14 mouse cellular contexts compared by ENCODE assay signal in the genomic region with DNA sequence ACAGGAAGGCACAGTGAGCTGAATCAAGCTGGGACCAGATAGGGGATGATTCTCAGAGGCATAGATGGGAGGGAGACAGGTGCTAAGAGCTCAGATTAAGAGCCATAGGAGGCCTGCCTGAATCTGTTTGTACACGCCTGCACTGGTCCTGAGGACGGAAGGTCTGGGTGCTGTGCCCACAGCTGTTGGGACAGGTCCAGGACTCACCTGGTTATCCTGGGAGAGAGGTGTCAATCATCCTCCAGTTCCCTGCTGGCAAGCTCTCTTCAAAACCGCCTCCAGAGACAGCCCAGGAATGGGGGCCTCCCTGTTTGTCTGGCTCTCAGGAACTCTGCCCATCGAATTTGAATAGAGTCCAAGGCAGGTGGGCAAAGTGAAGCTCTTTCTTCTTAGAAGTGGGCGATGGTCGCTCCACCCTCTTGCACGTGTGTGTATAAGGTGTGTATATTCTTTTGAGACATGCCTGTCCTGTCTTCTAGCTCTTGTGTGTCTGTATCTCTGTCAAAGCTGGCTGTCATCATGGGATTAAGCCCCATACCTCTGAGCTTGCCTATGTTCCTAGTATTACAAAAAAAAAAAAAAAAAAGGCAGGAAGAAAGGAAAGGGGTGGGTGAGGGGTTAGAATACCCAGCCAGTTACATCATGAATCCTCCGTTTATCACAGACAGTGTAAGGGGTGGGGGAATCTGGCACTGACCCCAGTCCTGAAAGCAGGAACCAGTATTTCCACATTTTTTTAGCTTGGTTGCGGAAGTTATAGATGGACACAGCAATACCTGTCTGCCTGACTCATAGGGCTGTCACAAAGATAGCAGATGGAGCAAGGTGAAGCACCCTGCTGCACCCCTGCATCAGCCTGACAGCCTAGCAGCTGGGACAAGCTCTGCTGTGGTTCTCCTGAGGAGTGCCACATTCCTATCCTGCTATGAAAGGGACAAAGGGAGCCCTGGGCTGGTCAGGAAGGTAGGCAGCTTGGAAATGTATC. TPM values are rescaled to one million over a fixed set of nuclear protein-coding genes. Genes with fewer than 3 reads are reported as not detected.
DNase-seq lines count a peak whose midpoint lies in the region; ATAC-seq and TF ChIP-seq lines count a peak whose summit lies in the region.
"Had no signal": no experiment of that assay in that cellular context is flagged by ENCODE, and none has a peak within 500 bp of the region (broad histone marks: within the 10 kb centered on the region; RNA-seq: fewer than 3 reads in every experiment).

No protein-coding gene starts in this region.

- H3K4me1 ChIP-seq in hindbrain, postnatal 0 days (ENCODE audit: insufficient read depth, low read length) = peaks cover 3% of the 10 kb centered on the region; the same call in 1 of the 2 replicates
- H3K4me1 ChIP-seq in hindbrain, embryonic 12.5 days = no peaks in the 10 kb centered on the region
- H3K4me1 ChIP-seq in embryonic facial prominence, embryonic 10.5 days = peaks cover 45% of the 10 kb centered on the region
- 0 out of 2 replicates have a peak, but pooled peaks cover 6% of the 10 kb centered on the region for H3K4me1 ChIP-seq in stomach, embryonic 14.5 days (ENCODE audit: control insufficient read depth, insufficient read depth, low read length)

- 47% methylated on average over 9 of the region's 9 CpGs for WGBS in hindbrain, postnatal 0 days
- whole genome bisulfite sequencing in hindbrain, embryonic 12.5 days = 57% methylated on average over 9 of the region's 9 CpGs
- 56% methylated on average over 9 of the region's 9 CpGs for WGBS in embryonic facial prominence, embryonic 10.5 days
- WGBS in stomach, embryonic 14.5 days = 46% methylated on average over 9 of the region's 9 CpGs

- H3K36me3 ChIP-seq in hindbrain, postnatal 0 days (ENCODE audit: insufficient read depth, low read length) = no peaks in the 10 kb centered on the region
- no peaks in the 10 kb centered on the region for H3K36me3 ChIP-seq in hindbrain, embryonic 12.5 days
- no peaks in the 10 kb centered on the region for H3K36me3 ChIP-seq in embryonic facial prominence, embryonic 10.5 days (replicated peaks)
- no peaks in the 10 kb centered on the region for H3K36me3 ChIP-seq in stomach, embryonic 14.5 days (ENCODE audit: control insufficient read depth, insufficient read depth, low read length)
- H3K36me3 ChIP-seq: forebrain, embryonic 12.5 days had no signal

- no peaks in the 10 kb centered on the region for H3K27me3 ChIP-seq in hindbrain, postnatal 0 days (ENCODE audit: insufficient read depth, low read length)
- H3K27me3 ChIP-seq in hindbrain, embryonic 12.5 days = no peaks in the 10 kb centered on the region
- no peaks in the 10 kb centered on the region for H3K27me3 ChIP-seq in embryonic facial prominence, embryonic 10.5 days (replicated peaks; ENCODE audit: low read depth, poor library complexity, severe bottlenecking)
- H3K27me3 ChIP-seq in stomach, embryonic 14.5 days (ENCODE audit: control insufficient read depth, insufficient read depth, low read length) = no peaks in the 10 kb centered on the region
- H3K27me3 ChIP-seq: forebrain, embryonic 12.5 days had no signal

- DNase-seq in hindbrain, postnatal 0 days (ENCODE audit: low spot score) = no peak
- peak; percentile 35 for DNase-seq in embryonic facial prominence, embryonic 10.5 days (ENCODE audit: low spot score)
- peak; percentile 6 to 8 for DNase-seq in kidney, postnatal 36 days
- no peak for DNase-seq in frontal cortex, postnatal 25 days (ENCODE audit: low spot score in 2 of 2)
- no peak for DNase-seq in gastrocnemius, postnatal 14 days
- DNase-seq in ovary, postnatal 14 days (ENCODE audit: low spot score) = no peak
- DNase-seq: adrenal gland, adult 8-10 months; cerebellum, adult 2 months; right cerebral cortex, postnatal 25 days; thymus, adult 2 months had no signal

- ATAC-seq in hindbrain, postnatal 0 days = peak; percentile 45; the same call in 1 of the 2 replicates
- no peak for ATAC-seq in hindbrain, embryonic 12.5 days (ENCODE audit: low FRiP score)
- ATAC-seq in stomach, embryonic 14.5 days (ENCODE audit: insufficient number of reproducible peaks, insufficient read depth, low FRiP score, low read depth) = peak; percentile 77

- intact Hi-C loops in gastrocnemius, postnatal 14 days (cut with DNase I; ENCODE audit: low total_unique reads) = no loop called here

- TF ChIP-seq CTCF in hindbrain, postnatal 0 days (IDR thresholded peaks at IDR 0.05; ENCODE audit: low read depth) = no peak

- no peak overlapping the region for H3K4me2 ChIP-seq in hindbrain, postnatal 0 days (ENCODE audit: low read depth, low read length)
- no peak overlapping the region for H3K4me2 ChIP-seq in hindbrain, embryonic 12.5 days (replicated peaks)
- no peak overlapping the region for H3K4me2 ChIP-seq in stomach, embryonic 14.5 days (replicated peaks; ENCODE audit: low read depth, low read length)
- H3K4me2 ChIP-seq: forebrain, embryonic 12.5 days had no signal

- H3K4me3 ChIP-seq in hindbrain, postnatal 0 days (ENCODE audit: low read length) = no peak overlapping the region
- no peak overlapping the region for H3K4me3 ChIP-seq in hindbrain, embryonic 12.5 days
- H3K4me3 ChIP-seq in embryonic facial prominence, embryonic 10.5 days = no peak overlapping the region
- H3K4me3 ChIP-seq in stomach, embryonic 14.5 days (ENCODE audit: low read depth, low read length) = no peak overlapping the region
- H3K4me3 ChIP-seq: forebrain, embryonic 12.5 days had no signal

- H3K9ac ChIP-seq in hindbrain, postnatal 0 days (replicated peaks; ENCODE audit: low read length) = no peak overlapping the region
- H3K9ac ChIP-seq in hindbrain, embryonic 12.5 days = no peak overlapping the region
- H3K9ac ChIP-seq in stomach, embryonic 14.5 days (replicated peaks; ENCODE audit: low read depth, low read length) = no peak overlapping the region
- H3K9ac ChIP-seq: forebrain, embryonic 12.5 days had no signal

- no peak overlapping the region for H3K27ac ChIP-seq in hindbrain, postnatal 0 days
- no peak overlapping the region for H3K27ac ChIP-seq in hindbrain, embryonic 12.5 days
- H3K27ac ChIP-seq in embryonic facial prominence, embryonic 10.5 days (replicated peaks) = peak overlapping the region; percentile 61
- no peak overlapping the region; the same call in 1 of the 2 replicates for H3K27ac ChIP-seq in stomach, embryonic 14.5 days (ENCODE audit: low read length)
- H3K27ac ChIP-seq: forebrain, embryonic 12.5 days had no signal

- H3K9me3 ChIP-seq in hindbrain, postnatal 0 days (ENCODE audit: low read length) = peaks cover 4% of the 10 kb centered on the region; the same call in 1 of the 2 replicates
- no peaks in the 10 kb centered on the region for H3K9me3 ChIP-seq in hindbrain, embryonic 12.5 days (replicated peaks)
- peaks cover 6% of the 10 kb centered on the region; the same call in 1 of the 2 replicates for H3K9me3 ChIP-seq in embryonic facial prominence, embryonic 10.5 days
- H3K9me3 ChIP-seq in stomach, embryonic 14.5 days (ENCODE audit: control insufficient read depth, low read depth, low read length) = peaks cover 4% of the 10 kb centered on the region; the same call in 1 of the 2 replicates
- H3K9me3 ChIP-seq: forebrain, embryonic 12.5 days had no signal

RNA-seq across cellular contexts. Expression of a gene that starts 31.1 kb away (rescaled TPM):
- total RNA-seq in hindbrain, postnatal 0 days (2014; rRNA removed) = 22.9 and 27.0 TPM in 2 replicates
- polyA plus RNA-seq in hindbrain, postnatal 0 days (2015; fragmentation: Nextera tagmentation; extraction: Ambion mirVana) = 4.2 and 4.4 TPM in 2 replicates
- 18.2 and 18.4 TPM in 2 replicates for polyA plus RNA-seq in hindbrain, embryonic 12.5 days (2016; fragmentation: Nextera tagmentation; extraction: Ambion mirVana)
- 23.1 and 27.4 TPM in 2 replicates for polyA plus RNA-seq in embryonic facial prominence, embryonic 10.5 days (2016; fragmentation: Nextera tagmentation; extraction: Ambion mirVana)
- 31.8 and 35.3 TPM in 2 replicates for polyA plus RNA-seq in stomach, embryonic 14.5 days (2014; fragmentation: Nextera tagmentation; extraction: Ambion mirVana)
- 100 to 1,000 TPM; 264 to 270 TPM for total RNA-seq in gastrocnemius, postnatal 14 days (2021)
- total RNA-seq: hematopoietic stem cell, adult 5-6 weeks had no signal

Comparison
In these comparisons a context has a peak if more than half of its experiments do, and no peak if none do; other contexts are left out.
1. DNase-seq: peak in embryonic facial prominence, embryonic 10.5 days (single experiment) and kidney, postnatal 36 days (2 of 2); none in hindbrain, postnatal 0 days (single experiment), frontal cortex, postnatal 25 days (0 of 2), gastrocnemius, postnatal 14 days (single experiment) and ovary, postnatal 14 days (single experiment).